Mouse (Mus musculus) ES-Bruce4 (cell line): ENCODE data around the gene Fam222b. TPM values are rescaled to one million over a fixed set of nuclear protein-coding genes. Genes with fewer than 3 reads are reported as not detected.

ENCODE experiments used
- H3K27ac ChIP-seq: 2 replicates; pipeline ENCODE4 v1.5.1; 2012; ENCODE audit warnings: low read length, inconsistent platforms; ENCODE audit not compliant: insufficient read depth
- H3K27me3 ChIP-seq: 2 replicates; pipeline ENCODE4 v1.6.1; 2012; ENCODE audit warnings: mild to moderate bottlenecking, low read length, inconsistent platforms; ENCODE audit not compliant: control insufficient read depth, poor library complexity, insufficient read depth, severe bottlenecking
- H3K36me3 ChIP-seq: 2 replicates; pipeline ENCODE4 v1.6.1; 2012; ENCODE audit warnings: inconsistent platforms, mild to moderate bottlenecking, low read length, moderate library complexity; ENCODE audit not compliant: control insufficient read depth, poor library complexity, insufficient read depth, severe bottlenecking
- H3K4me1 ChIP-seq: one replicate; pipeline ENCODE4 v1.8.1; 2011; ENCODE audit warnings: low read length; ENCODE audit not compliant: control insufficient read depth, insufficient read depth
- H3K4me3 ChIP-seq: 2 replicates; pipeline ENCODE4 v1.5.1; 2011; ENCODE audit warnings: low read depth, mild to moderate bottlenecking, low read length
- H3K9ac ChIP-seq: 2 replicates; pipeline ENCODE4 v1.6.1; 2012; ENCODE audit warnings: low read depth, mild to moderate bottlenecking, inconsistent platforms; ENCODE audit not compliant: poor library complexity, severe bottlenecking
- H3K9me3 ChIP-seq: replicated peaks from 2 replicates; pipeline ENCODE4 v1.6.1; 2012; ENCODE audit warnings: mild to moderate bottlenecking, low read length, inconsistent platforms; ENCODE audit not compliant: control insufficient read depth, poor library complexity, insufficient read depth, severe bottlenecking
- CTCF ChIP-seq: IDR thresholded peaks from one replicate; pipeline ENCODE4 v1.8.1; 2011; ENCODE audit warnings: low read depth, low read length
- EP300 ChIP-seq: IDR thresholded peaks from 2 replicates; pipeline ENCODE4 v1.6.1; 2011; ENCODE audit warnings: low read depth, low read length; ENCODE audit not compliant: insufficient read depth
- POLR2A ChIP-seq: IDR thresholded peaks from one replicate; pipeline ENCODE4 v1.8.1; 2011; ENCODE audit warnings: low read length; ENCODE audit not compliant: insufficient read depth
- polyA plus RNA-seq: library from polyadenylated mRNA; stranded (reverse); fragments of >200 nt; gene quantifications from 2 replicates; pipeline ENCODE4 v1.2.4, GENCODE M21; 2011; ENCODE audit warnings: low read depth; ENCODE audit not compliant: missing spikeins, insufficient read depth, insufficient read length

Fam222b gene
- polyA plus RNA-seq, 1 experiment = 17.5 TPM

DNA sequence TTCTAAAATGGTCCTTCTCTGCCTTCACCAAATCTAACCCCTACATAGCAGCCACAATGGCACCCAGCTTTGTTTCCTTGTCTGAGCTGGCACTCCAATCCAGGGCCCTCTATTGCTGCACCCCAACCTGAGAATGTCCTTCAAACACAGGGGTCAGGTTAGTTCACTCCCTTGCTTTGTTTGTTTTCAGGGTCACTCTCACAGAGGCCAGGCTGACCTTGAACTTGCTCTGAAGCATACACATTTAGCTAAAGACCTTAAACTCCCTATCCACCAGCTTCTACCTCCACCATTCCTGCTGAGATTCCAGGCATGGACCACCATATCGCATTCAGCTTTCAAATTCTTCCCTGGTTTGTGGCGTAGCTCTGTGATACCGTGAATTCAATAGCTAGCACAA lies 80.0 kb downstream of the Fam222b start:
- Histone ChIP-seq H3K9ac (no peak overlapping the region), H3K4me1 (no peaks in the 10 kb centered on the region), H3K36me3 (peaks cover 3% of the 10 kb centered on the region), H3K4me3 (no peak overlapping the region), H3K27ac (no peak overlapping the region), H3K9me3 (no peaks in the 10 kb centered on the region), H3K27me3 (no peaks in the 10 kb centered on the region)
- TF ChIP-seq EP300 (no peak), POLR2A (no peak), CTCF (no peak)

GRCm38 (mm10) chr11:78175771-78176401 lies 81.4 kb downstream of the Fam222b start:
- Histone ChIP-seq H3K9me3 (no peaks in the 10 kb centered on the region), H3K9ac (peak overlapping the region; percentile 89), H3K4me3 (peak overlapping the region; percentile 97), H3K27ac (peak overlapping the region; percentile 66), H3K4me1 (no peaks in the 10 kb centered on the region), H3K36me3 (peaks cover 16% of the 10 kb centered on the region), H3K27me3 (no peaks in the 10 kb centered on the region)
- no peak for TF ChIP-seq EP300
- no peak for TF ChIP-seq POLR2A
- no peak for TF ChIP-seq CTCF

GRCm38 (mm10) chr11:78176402-78176862 lies 82.0 kb downstream of the Fam222b start, which contains the start of the genes Nek8 and Tlcd1:
TSS of gene Nek8 (minus strand) at chr11:78176675.
TSS of gene Tlcd1 (plus strand) at chr11:78176711.
- Histone ChIP-seq H3K9me3 (no peaks in the 10 kb centered on the region), H3K9ac (peak within 1 kb of the TSS; percentile 89), H3K27ac (peak within 1 kb of the TSS; percentile 90), H3K4me3 (peak within 1 kb of the TSS; percentile 97), H3K4me1 (no peaks in the 10 kb centered on the region), H3K27me3 (no peaks in the 10 kb centered on the region), H3K36me3 (peaks cover 22% of the 10 kb centered on the region)
- TF ChIP-seq EP300 (no peak), CTCF (no peak), POLR2A (peak; percentile 27)

DNA sequence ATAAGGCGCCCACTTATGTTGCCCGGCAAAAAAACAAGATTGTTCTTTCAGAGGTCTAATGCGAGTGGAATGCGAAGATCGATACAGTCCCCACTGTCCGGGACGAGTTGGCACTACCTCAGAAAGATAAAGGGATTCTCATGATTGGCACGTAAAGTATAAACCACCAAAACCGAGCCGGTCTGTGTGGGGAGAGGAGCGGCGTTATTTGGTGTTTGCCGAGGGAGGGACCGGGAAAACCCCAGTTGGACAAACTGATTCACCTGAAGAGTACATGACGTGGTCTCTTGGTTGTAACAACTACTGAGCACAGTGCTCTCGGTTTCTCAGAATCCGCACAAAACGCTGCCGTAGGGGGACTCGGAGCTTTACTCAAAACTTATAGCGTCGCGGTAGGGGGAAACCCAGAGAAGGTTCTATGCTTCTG lies 82.5 kb downstream of the Fam222b start:
- Histone ChIP-seq H3K27ac (peak overlapping the region; percentile 59), H3K9ac (peak overlapping the region; percentile 89), H3K4me3 (peak overlapping the region; percentile 97), H3K36me3 (peaks cover 27% of the 10 kb centered on the region), H3K4me1 (no peaks in the 10 kb centered on the region), H3K27me3 (no peaks in the 10 kb centered on the region), H3K9me3 (no peaks in the 10 kb centered on the region)
- TF ChIP-seq POLR2A (no peak), CTCF (no peak), EP300 (no peak)

DNA sequence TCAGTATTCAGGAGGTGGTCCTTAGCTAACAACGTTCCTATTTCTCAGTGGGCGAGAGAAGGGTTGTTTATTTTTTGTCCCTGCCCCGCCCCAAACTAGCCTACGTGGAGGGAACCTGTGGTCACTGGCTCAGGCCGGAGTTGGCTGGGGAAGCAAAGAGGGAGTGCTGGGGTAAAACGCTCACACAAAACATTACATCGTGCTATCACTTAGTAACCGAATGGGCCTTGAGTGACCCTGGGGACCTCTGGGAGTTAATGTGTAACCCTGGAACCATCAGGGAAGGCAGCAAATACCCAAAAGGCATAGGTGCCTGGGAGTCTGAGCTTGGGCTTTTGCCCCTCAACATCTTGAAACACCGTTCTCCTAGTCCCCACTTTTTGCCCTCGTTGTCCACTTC lies 83.0 kb downstream of the Fam222b start:
- Histone ChIP-seq H3K27ac (peak overlapping the region; percentile 19; the same call in 1 of the 2 replicates), H3K4me1 (no peaks in the 10 kb centered on the region), H3K9ac (peak overlapping the region; percentile 89), H3K4me3 (peak overlapping the region; percentile 97), H3K36me3 (peaks cover 32% of the 10 kb centered on the region), H3K27me3 (no peaks in the 10 kb centered on the region), H3K9me3 (no peaks in the 10 kb centered on the region)
- TF ChIP-seq EP300 (0 out of 2 replicates have a peak, but pooled peaks have one; percentile 28), POLR2A (no peak)
